Mouse (Mus musculus) intestine, postnatal 0 days (tissue): ENCODE measurements around the gene Mocs1. TPM values are rescaled to one million over a fixed set of nuclear protein-coding genes. Genes with fewer than 3 reads are reported as not detected.

Experiments
- ATAC-seq: fragments of 200-750 bp; cut with Nextera tagmentation; 2 replicates; pipeline ENCODE4 v1.8.0; 2017; ENCODE audit warnings: mild to moderate bottlenecking, moderate TSS enrichment, moderate library complexity
- H3K27ac ChIP-seq: fragments of 300-500 bp; sonication (generic); 2 replicates; pipeline ENCODE4 v1.5.1; 2014; ENCODE audit warnings: mild to moderate bottlenecking, low read depth, low read length, moderate library complexity
- H3K27me3 ChIP-seq: fragments of 300-500 bp; sonication (generic); replicated peaks from 2 replicates; pipeline ENCODE4 v1.6.1; 2014; ENCODE audit warnings: low read length, mixed read lengths; ENCODE audit not compliant: control insufficient read depth, insufficient read depth
- H3K36me3 ChIP-seq: fragments of 300-500 bp; sonication (generic); 2 replicates; pipeline ENCODE4 v1.6.1; 2014; ENCODE audit warnings: mild to moderate bottlenecking, moderate library complexity; ENCODE audit not compliant: control insufficient read depth, insufficient read depth
- H3K4me1 ChIP-seq: fragments of 300-500 bp; sonication (generic); replicated peaks from 2 replicates; pipeline ENCODE4 v1.6.1; 2014; ENCODE audit warnings: antibody characterized with exemption, low read length, mixed read lengths; ENCODE audit not compliant: control insufficient read depth, insufficient read depth
- H3K4me2 ChIP-seq: fragments of 300-500 bp; sonication (generic); replicated peaks from 2 replicates; pipeline ENCODE4 v1.6.1; 2014; ENCODE audit warnings: low read depth, mild to moderate bottlenecking, moderate library complexity
- H3K4me3 ChIP-seq: fragments of 300-500 bp; sonication (generic); 2 replicates; pipeline ENCODE4 v1.5.1; 2014; ENCODE audit warnings: low read depth, low read length
- H3K9ac ChIP-seq: fragments of 300-500 bp; sonication (generic); 2 replicates; pipeline ENCODE4 v1.6.1; 2014; ENCODE audit warnings: mild to moderate bottlenecking, low read depth, low read length
- H3K9me3 ChIP-seq: fragments of 300-500 bp; sonication (generic); 2 replicates; pipeline ENCODE4 v1.6.1; 2016; ENCODE audit warnings: mixed run types; ENCODE audit not compliant: control insufficient read depth
- CTCF ChIP-seq: sonication (generic); IDR thresholded peaks from 2 replicates; pipeline ENCODE4 v1.5.1; 2016; ENCODE audit warnings: low read depth, mild to moderate bottlenecking, control low read depth, antibody characterized with exemption, moderate library complexity
- WGBS: fragments of 180-500 bp; shearing (Covaris S2); extraction: QIAGEN DNeasy Blood & Tissue Kit; methylation state at CpG from one replicate; pipeline ENCODE4 v1.1.7; 2014; 5-methylcytosine and 5-hydroxymethylcytosine counted together
- polyA plus RNA-seq: library from polyadenylated mRNA; unstranded; fragments of >200 nt; fragmentation: Nextera tagmentation; extraction: Ambion mirVana; gene quantifications from 2 replicates; pipeline ENCODE4 v1.2.1, GENCODE M21; 2015

Mocs1 gene
- polyA plus RNA-seq, 1 experiment from 2014 or later, result 11.1 TPM

DNA sequence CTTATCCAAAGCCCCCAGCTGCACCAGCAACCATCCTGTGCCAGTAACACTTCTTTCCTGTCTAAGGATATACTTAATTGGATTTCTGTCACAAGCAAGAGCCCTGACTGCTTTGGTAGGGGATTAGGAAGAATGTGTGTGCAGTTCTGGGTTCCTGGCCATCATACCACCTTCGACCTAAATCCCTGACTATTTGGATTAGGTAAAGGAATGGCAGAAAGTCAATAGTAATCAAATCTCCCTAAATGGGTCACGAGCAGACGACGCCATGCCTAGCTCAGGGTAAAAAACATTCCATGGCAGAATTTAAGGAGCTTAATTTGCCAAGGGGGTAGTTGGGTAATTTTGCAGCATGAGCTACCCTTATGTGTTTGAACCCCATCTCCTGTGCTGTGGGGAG, 28.6 kb upstream of the Mocs1 start:
- no peaks in the 10 kb centered on the region for H3K27me3 ChIP-seq
- WGBS, result 67% methylated on average over 4 of the region's 4 CpGs
- no peak overlapping the region for H3K27ac ChIP-seq
- ATAC-seq, result no peak
- no peaks in the 10 kb centered on the region for H3K9me3 ChIP-seq
- TF ChIP-seq CTCF, result no peak
- H3K4me1 ChIP-seq, result no peaks in the 10 kb centered on the region
- no peak overlapping the region for H3K4me2 ChIP-seq
- no peak overlapping the region for H3K4me3 ChIP-seq
- no peaks in the 10 kb centered on the region for H3K36me3 ChIP-seq
- no peak overlapping the region for H3K9ac ChIP-seq

DNA sequence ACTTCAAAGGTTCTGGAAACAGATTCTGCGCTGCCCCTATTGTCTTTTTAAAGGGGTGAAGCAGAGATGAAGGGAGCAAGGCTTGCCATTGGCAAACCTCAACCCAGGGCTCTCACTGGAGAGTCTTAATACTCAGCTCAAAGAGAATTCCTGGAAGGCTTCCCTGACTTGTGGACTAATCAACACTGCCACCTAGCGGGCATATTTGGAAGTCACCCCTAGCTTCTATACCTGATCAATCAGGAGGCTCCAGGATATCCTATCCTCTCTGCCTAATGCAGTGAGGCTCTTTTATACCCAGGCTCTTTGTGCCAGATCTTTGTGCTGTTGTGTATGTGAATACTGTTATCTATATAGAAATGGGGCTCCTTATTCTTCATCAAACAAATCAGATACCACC, 28.0 kb upstream of the Mocs1 start:
- ATAC-seq, result peak; percentile 22; the same call in 1 of the 2 replicates

DNA sequence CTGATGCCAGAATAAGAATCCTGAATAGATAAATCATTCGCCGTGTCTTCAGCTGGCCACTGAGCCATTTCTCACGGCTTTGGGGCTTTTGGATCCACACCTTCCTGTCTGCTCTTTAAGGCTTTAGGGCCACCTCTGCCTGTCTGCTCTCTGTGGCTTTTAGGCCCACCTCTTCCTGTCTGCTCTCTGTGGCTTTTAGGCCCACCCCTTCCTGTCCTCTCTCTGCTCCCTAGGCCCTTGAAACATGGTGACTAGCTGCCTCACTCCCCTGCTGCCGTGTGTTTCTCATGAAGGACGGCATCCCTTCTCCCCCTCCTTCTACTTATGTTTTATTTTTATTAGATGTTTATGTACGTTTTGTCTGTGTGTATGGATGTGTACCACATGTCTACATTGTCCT, 25.0 kb upstream of the Mocs1 start:
- H3K36me3 ChIP-seq, result no peaks in the 10 kb centered on the region
- H3K27me3 ChIP-seq, result no peaks in the 10 kb centered on the region
- no peaks in the 10 kb centered on the region for H3K9me3 ChIP-seq
- 75% methylated on average over 6 of the region's 6 CpGs for WGBS
- no peak overlapping the region for H3K4me3 ChIP-seq
- no peak overlapping the region for H3K27ac ChIP-seq
- ATAC-seq, result no peak
- no peak overlapping the region for H3K4me2 ChIP-seq
- H3K9ac ChIP-seq, result no peak overlapping the region
- no peak for TF ChIP-seq CTCF
- no peaks in the 10 kb centered on the region for H3K4me1 ChIP-seq

More for the DNA sequence above, 28.0 kb upstream of the Mocs1 start:
- Histone ChIP-seq H3K27ac (no peak overlapping the region), H3K27me3 (no peaks in the 10 kb centered on the region), H3K4me3 (no peak overlapping the region), H3K4me1 (no peaks in the 10 kb centered on the region), H3K4me2 (no peak overlapping the region), H3K36me3 (no peaks in the 10 kb centered on the region), H3K9ac (no peak overlapping the region), H3K9me3 (no peaks in the 10 kb centered on the region)
- WGBS, result 5% methylated on average over 2 of the region's 2 CpGs
- TF ChIP-seq CTCF, result peak; percentile 92

DNA sequence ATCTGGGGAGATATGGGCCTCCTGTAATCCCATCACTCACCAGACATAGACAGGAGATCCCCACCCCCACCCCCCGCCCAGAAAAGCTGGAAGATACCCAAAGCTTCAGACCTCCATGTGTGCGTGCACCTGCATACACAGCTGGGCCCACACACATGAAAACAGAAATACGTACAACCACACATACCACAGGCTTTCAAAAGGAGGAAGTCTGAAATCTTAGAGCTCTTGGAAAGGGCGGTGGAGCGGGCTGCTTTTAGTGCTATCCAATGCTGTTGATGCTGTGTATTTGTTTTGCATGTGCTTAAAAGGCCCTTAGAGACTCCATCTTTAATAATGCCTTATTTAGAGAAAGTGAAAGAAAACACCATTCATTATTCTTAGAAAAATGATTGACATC, 22.2 kb upstream of the Mocs1 start:
- TF ChIP-seq CTCF, result no peak
- H3K4me3 ChIP-seq, result no peak overlapping the region
- 78% methylated on average over 5 of the region's 5 CpGs for WGBS
- no peaks in the 10 kb centered on the region for H3K36me3 ChIP-seq
- no peaks in the 10 kb centered on the region for H3K9me3 ChIP-seq
- H3K27ac ChIP-seq, result no peak overlapping the region
- H3K27me3 ChIP-seq, result no peaks in the 10 kb centered on the region
- H3K4me2 ChIP-seq, result no peak overlapping the region
- H3K9ac ChIP-seq, result no peak overlapping the region
- ATAC-seq, result no peak
- H3K4me1 ChIP-seq, result no peaks in the 10 kb centered on the region

DNA sequence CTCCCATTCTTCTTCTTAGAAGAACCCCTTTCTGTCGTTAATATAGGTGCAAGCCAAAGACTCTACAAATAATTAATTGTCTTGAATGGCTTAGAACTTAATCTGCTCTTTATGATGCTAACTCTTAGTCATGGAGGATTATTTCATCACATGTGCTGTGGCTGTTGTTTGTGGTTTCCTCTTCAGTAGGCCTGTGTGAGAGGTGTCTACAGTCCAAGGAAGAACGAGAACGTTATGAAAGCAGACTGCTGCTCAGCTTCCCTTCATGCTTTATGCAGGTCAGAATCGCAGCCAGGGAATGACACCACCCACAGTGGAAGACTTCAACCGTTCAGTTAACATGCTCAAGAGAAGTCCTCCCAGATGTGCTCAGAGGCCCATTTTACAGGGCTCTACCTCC, 15.2 kb upstream of the Mocs1 start:
- H3K36me3 ChIP-seq, result no peaks in the 10 kb centered on the region
- no peaks in the 10 kb centered on the region for H3K27me3 ChIP-seq
- H3K27ac ChIP-seq, result no peak overlapping the region
- H3K4me1 ChIP-seq, result no peaks in the 10 kb centered on the region
- ATAC-seq, result no peak
- no peaks in the 10 kb centered on the region for H3K9me3 ChIP-seq
- 87% methylated on average over 5 of the region's 5 CpGs for WGBS
- no peak overlapping the region for H3K4me3 ChIP-seq
- TF ChIP-seq CTCF, result no peak
- H3K9ac ChIP-seq, result no peak overlapping the region
- no peak overlapping the region for H3K4me2 ChIP-seq

DNA sequence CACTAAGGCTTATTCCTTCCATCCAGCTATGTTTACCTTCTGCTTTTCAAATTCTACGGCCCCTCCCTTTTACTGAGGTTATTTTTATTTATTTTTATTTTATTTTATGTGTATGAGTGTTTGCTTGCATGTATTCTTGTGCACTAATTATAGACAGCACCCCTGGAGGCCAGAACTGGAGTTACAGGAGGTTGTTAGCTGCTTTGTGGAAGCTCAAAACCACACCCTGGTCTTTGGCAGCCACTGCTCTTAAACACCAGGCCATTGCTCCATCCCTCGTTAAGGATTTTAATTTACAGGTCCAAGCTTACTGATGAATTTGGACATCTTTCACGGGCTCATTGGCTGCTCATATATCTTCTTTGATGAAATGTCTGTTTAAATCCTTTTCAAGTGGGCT, 14.6 kb upstream of the Mocs1 start:
- H3K27ac ChIP-seq, result no peak overlapping the region
- H3K4me2 ChIP-seq, result no peak overlapping the region
- H3K36me3 ChIP-seq, result no peaks in the 10 kb centered on the region
- no peak overlapping the region for H3K9ac ChIP-seq
- H3K9me3 ChIP-seq, result no peaks in the 10 kb centered on the region
- H3K4me1 ChIP-seq, result no peaks in the 10 kb centered on the region
- WGBS, result 58% methylated on average over 3 of the region's 3 CpGs
- H3K4me3 ChIP-seq, result no peak overlapping the region
- TF ChIP-seq CTCF, result peak; percentile 54
- H3K27me3 ChIP-seq, result no peaks in the 10 kb centered on the region
- no peak for ATAC-seq

DNA sequence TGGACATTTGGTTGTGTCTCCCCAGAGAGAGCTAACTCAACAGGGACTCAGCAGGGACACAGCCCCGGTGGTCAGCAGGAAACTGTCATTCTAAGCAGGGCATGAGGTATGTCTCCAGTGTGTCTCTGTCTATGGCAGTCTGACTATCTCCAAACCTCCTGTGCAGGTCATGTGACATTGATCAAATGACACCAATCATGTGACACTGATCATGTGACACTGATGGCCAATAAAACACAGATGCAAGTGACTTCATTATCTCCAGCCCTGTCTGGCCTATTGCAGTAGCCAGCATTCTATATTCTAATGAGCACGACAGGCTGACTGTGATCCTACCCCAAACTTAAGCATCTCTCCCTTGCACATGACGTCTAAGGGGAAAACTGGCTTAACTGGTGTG, 11.9 kb upstream of the Mocs1 start:
- no peak overlapping the region for H3K4me2 ChIP-seq
- no peaks in the 10 kb centered on the region for H3K36me3 ChIP-seq
- no peaks in the 10 kb centered on the region for H3K9me3 ChIP-seq
- H3K27me3 ChIP-seq, result no peaks in the 10 kb centered on the region
- 67% methylated on average over 3 of the region's 3 CpGs for WGBS
- H3K4me1 ChIP-seq, result no peaks in the 10 kb centered on the region
- TF ChIP-seq CTCF, result no peak
- no peak overlapping the region for H3K27ac ChIP-seq
- H3K4me3 ChIP-seq, result no peak overlapping the region
- no peak overlapping the region for H3K9ac ChIP-seq
- ATAC-seq, result no peak
